Mouse (Mus musculus) testis, postnatal 14 days (tissue): ENCODE measurements around the gene 1810049J17Rik.
A peak's percentile ranks its signal among the peaks of the same experiment; 100 is the strongest.
"Not testable (repeated sequence)": the region's sequence is repeated elsewhere in the genome, so short reads cannot be mapped to it uniquely, and the experiment has no call there.

Experiments used
- DNase-seq: peaks from one replicate; pipeline ENCODE4 v3.0.0; 2021; ENCODE audit warnings: low spot score

The 1810049J17Rik gene

DNA sequence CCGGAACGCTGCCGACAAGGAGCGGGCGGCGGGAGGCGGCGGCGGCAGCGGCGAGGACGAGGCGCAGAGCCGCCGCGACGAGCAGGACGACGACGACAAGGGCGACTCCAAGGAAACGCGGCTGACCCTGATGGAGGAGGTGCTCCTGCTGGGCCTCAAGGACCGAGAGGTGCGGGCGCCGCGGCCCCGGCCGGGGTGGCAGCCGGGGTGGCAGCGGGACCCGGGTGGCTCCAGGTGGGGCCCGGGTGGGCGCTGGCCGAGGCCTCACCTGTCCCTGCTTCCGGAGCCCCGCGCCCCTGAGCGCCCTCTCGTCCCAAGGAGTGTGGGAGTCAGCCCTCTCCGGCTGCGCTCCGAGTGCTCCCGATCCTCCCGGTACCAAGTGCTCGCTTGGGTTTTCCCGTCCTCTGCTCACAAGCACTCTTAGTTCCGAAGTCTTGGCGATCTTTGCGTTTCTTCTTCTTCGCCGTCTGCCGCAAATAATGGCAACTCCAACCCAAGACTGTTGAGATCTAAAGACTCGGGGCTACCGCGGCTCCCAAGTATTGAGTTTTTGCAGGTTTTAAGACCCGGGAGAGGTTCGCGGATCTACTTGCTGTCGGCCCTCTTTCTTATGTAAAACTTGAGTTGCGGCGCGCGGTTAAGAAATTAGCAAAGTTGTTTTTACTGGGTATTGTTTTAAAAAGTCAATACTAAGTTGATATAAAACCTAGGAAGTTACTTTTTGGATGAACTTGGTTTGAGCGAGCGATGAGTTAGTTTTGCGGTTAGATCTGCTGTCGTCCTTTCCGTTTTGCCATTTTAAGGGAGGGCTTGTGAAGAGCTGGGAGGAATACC lies at the start of gene 1810049J17Rik:
Gene 1810049J17Rik (minus strand): TSS at position 112 of the 834 bp plus-strand sequence.
- peak; percentile 70 for DNase-seq

GRCm38 (mm10) chr15:12371183-12371582 lies 49.5 kb upstream of the 1810049J17Rik start:
- DNase-seq: no peak

DNA sequence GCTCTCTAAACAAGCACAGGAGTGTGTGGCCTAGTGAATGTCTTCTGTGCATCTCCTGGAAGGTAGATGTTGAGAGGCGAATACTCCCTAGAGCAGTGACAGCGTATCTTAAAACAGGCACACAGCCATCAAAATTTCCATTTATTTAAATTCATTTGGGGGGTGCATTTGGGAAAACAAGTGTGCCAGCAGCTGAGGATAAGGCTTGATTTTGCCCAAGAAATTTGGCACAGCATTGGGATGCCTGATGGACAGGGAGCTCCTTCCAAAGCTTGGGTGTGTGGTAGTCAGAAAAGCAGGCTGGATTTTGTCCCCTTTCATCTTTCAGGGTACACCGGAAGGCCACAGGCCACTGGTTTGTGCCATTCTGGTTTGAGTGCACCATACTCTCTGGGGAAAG lies 48.4 kb upstream of the 1810049J17Rik start:
- no peak for DNase-seq

- no peak for DNase-seq
Observed at GRCm38 (mm10) chr15:12368850-12369249, 47.2 kb upstream of the 1810049J17Rik start.

DNA sequence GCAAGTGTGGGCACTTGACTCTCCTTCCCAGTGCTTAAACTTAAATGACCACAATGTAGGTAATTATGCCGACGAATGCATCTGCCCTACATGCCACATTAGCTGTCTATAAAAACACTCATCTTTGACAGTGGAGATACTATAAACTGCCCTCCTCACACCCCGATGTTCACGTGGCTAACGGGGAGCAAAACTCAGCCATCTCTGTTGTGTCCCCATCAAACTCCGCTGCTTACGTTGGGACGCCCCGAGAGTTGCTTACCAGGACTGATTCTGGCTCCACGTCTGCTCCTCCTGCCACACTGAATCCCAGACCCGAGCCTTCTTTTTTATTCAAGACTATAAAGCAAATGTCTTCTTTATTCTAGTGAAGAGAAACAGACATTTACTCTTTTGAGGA lies 46.7 kb upstream of the 1810049J17Rik start:
- DNase-seq: no peak

DNA sequence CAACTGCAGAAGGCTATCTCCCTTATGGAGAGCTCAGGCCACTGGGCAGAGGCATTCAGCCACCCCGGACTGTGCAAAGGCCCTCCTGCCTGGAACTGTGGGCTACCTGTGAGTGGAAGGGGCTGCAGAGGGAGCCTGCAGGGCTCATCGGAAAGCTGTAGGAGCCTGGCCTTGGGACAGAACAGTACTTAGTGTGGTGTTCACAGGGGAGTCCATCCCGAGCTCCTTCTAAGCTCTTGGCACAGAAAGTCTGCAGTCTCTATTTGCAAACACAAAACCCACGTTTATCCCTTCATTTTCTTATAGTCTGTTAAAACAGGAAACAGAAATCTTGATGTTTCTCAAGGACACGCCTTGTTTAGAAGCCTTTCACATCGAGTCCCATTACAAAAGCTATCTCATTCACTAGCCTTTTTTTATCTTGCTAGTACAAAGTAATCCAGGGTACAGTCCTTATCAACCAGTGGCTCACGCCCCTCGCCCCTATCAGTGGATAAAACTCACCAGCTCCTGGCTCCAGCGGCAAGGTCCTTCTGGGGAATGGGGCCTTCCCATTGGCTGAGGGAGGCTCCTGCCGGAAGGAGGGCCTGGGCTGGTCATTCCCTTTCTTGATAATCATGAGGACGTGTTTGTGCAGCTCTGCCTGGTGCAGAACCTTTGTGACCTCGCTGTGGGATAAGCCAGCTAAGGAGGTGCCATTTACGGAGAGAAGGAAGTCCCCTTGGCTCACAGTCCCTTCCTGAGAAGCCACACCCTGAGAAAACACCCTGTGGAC lies 45.8 kb upstream of the 1810049J17Rik start:
- DNase-seq: peak; percentile 76

GRCm38 (mm10) chr15:12366580-12367305 lies 45.0 kb upstream of the 1810049J17Rik start:
- DNase-seq: not testable (repeated sequence)

- DNase-seq: no peak
Observed at GRCm38 (mm10) chr15:12366072-12366469, 44.4 kb upstream of the 1810049J17Rik start.

DNA sequence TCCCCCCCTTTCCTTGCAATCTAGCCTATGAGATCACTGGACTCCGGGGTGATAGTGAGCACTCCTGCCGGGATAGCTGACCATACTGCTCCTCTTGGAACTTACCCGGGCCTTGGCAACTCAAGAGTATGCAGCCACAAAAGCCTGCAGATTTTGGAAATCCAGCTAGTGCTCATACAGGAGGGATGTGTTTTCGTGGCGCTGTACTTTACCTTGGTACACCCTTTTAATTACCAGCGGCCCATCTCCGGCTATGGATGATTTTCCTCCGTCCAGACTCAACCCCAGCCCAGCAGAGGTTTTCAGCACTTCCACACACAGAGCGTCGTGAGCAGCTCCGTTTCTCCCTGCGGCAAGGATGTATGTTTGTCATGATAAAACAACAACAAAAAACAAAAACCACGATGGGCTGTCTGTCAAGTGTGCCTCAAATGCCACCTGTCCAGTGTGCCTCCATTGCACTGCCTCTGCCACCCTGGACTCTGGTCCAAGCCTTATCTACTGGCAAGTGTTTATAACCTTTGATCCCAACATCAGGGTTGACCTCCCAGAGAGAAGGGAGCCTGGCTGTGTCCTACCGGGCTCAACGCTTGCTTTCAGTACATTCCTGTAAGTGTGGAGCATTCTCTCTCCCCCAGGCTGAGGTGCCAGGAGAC lies 43.8 kb upstream of the 1810049J17Rik start:
- no peak for DNase-seq

- no peak for DNase-seq
Observed at GRCm38 (mm10) chr15:12364096-12364495, 42.4 kb upstream of the 1810049J17Rik start.

- DNase-seq: no peak
Observed at GRCm38 (mm10) chr15:12362701-12363040, 41.0 kb upstream of the 1810049J17Rik start.

DNA sequence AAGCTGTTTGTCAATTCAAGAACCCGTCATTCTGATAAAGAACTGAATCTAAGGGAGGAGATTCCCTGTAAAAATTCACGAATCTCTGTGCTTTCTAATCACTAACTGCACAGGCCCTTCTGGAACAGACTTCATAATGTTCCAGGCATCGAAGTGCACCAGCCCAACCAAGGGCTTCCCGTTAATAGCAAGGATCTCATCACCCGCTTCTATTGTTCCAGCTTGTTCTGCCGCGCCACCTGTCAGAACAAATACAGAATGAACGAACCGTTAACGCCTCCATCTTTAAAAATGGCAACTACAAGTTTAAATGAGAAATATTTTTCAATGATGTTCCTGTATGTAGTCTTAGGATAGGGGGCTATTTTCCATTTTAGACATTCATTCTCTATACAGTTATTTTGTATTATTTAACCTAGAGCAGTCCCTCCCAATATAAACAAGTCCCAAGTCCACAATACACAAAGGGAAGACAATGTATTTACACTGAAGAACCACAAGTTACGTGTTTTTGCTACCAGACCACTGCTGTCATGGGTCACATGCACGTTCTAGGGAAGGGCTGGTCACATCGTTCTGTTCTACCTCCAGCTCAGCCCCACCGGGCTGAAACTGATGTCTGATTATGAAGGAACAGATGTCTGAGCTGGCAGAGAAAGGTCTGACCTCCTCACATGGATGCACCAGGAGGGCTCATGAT lies 40.5 kb upstream of the 1810049J17Rik start:
- DNase-seq: no peak

- no peak for DNase-seq
Observed at GRCm38 (mm10) chr15:12360519-12361212, 39.0 kb upstream of the 1810049J17Rik start.

- DNase-seq: no peak
Observed at GRCm38 (mm10) chr15:12358384-12358783, 36.7 kb upstream of the 1810049J17Rik start.

GRCm38 (mm10) chr15:12357459-12357858 lies 35.8 kb upstream of the 1810049J17Rik start:
- DNase-seq: no peak

DNA sequence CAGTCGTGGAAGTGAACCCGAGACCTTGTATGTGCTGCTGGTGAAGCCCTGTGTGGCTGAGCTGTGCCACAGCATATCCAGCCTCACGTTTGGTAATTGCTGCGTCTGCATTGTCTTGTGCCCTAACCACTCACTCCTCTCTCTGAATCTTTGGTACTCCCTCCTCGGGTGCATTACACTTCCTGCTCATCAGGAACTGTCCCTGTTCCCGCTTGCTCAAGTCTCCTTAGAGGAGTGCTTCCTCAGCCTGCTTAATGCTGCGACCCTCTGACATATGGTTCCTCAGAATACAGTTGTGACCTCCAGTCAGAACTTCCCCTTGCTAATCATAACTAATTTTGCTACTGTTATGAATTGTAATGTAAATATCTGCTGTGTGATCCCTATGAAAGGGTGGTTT lies 34.2 kb upstream of the 1810049J17Rik start:
- DNase-seq: no peak

- DNase-seq: no peak
Observed at GRCm38 (mm10) chr15:12355261-12355660, 33.6 kb upstream of the 1810049J17Rik start.

DNA sequence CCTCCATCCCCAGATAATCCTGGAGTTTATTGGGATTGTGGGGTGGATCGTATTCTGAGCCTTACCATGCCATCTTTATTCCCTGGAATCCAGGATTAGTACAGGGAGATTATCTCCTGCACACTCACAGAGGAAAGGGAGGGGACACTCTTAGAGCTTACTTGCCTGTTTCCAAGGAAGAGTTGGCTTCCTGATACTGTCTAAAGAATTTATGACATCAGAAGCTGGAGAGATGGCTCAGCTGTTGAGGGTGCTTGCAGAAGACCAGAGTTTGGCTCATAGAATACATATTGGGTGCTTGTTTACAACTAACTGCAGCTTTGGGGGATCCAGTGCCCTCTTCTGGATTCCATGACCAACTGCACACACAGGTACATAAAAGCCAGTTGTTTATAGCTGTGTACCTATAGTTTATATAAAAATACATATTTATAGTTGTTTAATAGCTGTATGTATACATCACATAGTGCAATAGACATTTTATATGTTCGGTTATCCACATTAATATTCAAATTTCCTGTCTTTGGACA lies 32.6 kb upstream of the 1810049J17Rik start:
- no peak for DNase-seq

GRCm38 (mm10) chr15:12351470-12351869 lies 29.8 kb upstream of the 1810049J17Rik start:
- DNase-seq: no peak

DNA sequence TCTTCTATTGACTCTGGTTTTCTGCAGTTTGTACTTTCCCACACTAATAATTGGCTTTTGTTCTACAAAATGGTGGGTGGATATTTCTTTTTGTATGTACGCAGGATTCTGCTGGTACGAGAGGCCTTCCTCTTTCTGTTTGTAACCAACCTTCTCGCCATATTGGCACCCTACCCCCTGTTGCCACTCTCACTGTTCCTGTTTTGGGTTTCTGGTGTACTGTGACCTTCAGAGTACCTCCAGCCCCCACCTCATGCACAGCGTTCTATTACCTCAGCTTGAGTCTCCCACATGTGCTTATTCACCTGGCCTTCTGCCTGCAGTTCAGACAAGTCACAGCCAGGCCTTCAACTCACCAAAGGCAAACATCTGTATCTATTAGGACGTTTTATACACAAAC lies 28.1 kb upstream of the 1810049J17Rik start:
- no peak for DNase-seq

- no peak for DNase-seq
Observed at GRCm38 (mm10) chr15:12348950-12349349, 27.3 kb upstream of the 1810049J17Rik start.
